Mouse (Mus musculus) telencephalon, adult 2 months (tissue): ENCODE data around the gene Fbxl8.

ENCODE experiments used
- DNase-seq: peaks from one replicate; pipeline ENCODE4 v3.0.0-alpha.2; 2011; ENCODE audit warnings: low read depth, low spot score

Fbxl8 gene

GRCm38 (mm10) chr8:105257318-105258114, 6.9 kb upstream of the Fbxl8 start:
- DNase-seq, result no peak

GRCm38 (mm10) chr8:105258911-105259720, 5.3 kb upstream of the Fbxl8 start:
- no peak for DNase-seq

DNA sequence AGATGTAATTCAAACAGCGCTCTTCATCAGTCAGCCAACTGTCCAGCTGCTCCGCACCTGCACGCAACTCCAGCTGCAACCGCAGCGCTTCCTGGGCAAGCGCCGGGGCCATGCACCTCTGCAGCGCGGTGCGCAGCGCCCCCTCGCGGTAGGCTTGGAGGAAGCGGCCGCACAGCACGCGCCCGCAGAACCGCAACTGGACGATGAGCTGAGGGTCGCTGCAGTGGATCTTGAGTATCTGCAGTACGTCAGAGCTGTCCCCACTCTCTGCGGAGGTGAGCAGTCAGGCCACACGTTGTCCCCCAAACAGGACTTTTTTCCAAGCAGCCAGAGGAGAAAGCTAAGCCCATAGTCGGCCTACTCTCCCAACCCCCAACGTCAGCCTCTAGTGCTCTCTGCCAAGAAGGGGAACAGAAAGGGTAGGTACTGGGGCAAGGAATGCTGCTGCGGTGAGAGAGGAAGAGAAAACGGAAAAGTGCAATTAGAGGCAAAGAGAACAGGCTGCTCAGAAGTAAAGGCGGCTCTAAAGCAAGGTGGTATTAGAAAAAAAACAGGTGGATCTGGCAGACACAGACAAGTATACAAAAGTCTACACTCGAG, 4.6 kb upstream of the Fbxl8 start:
- no peak for DNase-seq

DNA sequence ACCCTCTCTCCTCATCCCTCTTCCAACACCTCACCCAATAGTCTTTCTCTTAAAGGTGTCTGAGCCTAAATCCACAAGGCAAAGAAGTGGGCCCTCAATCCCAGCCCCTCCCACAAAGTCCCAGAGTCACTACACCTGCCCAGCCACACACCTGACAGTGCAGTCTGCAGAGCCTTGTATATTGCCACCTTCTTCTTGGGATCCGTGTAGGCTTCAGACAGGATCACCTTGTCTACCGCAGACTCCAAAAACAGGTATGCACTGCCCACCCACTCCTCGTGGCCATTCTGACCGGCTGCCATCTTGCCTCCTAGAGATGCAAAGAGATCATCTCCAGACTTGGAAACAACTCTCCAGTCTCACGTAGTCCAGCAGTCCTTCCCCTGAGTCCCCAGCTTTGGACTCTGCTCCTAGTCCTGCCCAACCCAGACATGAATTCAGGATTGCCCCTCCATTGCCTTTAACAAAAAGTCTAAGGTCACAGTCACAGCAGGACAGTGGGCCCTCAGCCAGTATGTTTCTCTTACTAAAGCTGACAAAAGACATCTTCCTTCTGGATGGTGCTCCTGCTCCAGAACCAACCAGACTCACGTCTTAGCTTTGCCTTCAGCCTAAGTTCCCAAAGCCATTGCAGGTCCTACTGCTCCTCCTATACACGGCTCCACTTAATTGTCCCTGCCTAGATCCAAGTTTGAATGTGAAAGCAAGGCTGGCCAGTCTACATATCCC, 3.9 kb upstream of the Fbxl8 start:
- no peak for DNase-seq

GRCm38 (mm10) chr8:105261326-105261980, 3.0 kb upstream of the Fbxl8 start:
- DNase-seq, result no peak

GRCm38 (mm10) chr8:105263244-105263912, 1.1 kb upstream of the Fbxl8 start:
- DNase-seq, result no peak

GRCm38 (mm10) chr8:105265128-105265527, 680 bp downstream of the Fbxl8 start:
- DNase-seq, result no peak

- DNase-seq, result no peak
Observed at GRCm38 (mm10) chr8:105266775-105267174, 2.3 kb downstream of the Fbxl8 start.

DNA sequence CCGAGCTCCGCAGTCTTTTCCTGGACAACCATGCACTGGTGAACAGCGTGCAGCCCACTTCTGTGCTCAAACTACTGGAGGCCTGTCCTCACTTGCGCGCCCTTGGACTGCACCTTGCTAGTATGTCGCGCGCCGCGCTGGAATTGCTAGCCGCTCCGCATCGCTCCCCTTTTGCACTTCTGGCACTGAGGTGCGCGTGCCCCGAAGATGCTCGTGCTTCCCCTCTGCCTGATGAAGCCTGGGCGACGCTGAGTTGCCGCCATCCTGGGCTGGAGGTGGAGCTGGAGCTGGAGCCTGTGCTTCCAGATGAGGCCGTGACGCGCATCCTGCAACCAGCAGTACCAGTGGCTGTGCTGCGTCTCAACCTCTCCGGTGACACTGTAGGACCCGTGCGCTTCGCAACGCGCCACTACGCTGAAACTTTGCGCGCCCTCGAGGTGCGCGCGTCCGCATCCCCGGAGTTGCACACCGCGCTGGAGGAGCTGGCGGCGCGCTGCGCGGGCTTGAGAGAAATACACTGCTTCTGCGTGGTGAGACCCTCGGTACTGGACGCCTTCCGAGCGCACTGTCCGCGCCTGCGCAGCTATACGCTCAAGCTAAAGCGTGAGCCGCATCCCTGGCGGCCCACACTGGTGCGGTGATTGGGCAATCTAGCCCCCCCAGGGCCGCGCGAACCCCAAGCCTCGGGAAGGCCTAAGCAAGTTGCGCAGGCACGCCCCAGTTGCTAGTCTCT, 4.1 kb downstream of the Fbxl8 start:
- peak; percentile 89 for DNase-seq

- no peak for DNase-seq
Observed at GRCm38 (mm10) chr8:105269075-105269458, 4.6 kb downstream of the Fbxl8 start.

- DNase-seq, result no peak
Observed at GRCm38 (mm10) chr8:105269461-105269947, 5.1 kb downstream of the Fbxl8 start, which contains the start of gene Hsf4. Gene Hsf4, plus strand, starts transcription at chr8:105269801.

GRCm38 (mm10) chr8:105270101-105270915, 5.9 kb downstream of the Fbxl8 start:
- DNase-seq, result no peak

GRCm38 (mm10) chr8:105270916-105271186, 6.4 kb downstream of the Fbxl8 start:
- no peak for DNase-seq

- DNase-seq, result no peak
Observed at GRCm38 (mm10) chr8:105275387-105275786, 10.9 kb downstream of the Fbxl8 start.

- DNase-seq, result no peak
Observed at GRCm38 (mm10) chr8:105275840-105276239, 11.4 kb downstream of the Fbxl8 start, which contains the start of gene Nol3. Gene Nol3, plus strand, starts transcription at chr8:105276140.

DNA sequence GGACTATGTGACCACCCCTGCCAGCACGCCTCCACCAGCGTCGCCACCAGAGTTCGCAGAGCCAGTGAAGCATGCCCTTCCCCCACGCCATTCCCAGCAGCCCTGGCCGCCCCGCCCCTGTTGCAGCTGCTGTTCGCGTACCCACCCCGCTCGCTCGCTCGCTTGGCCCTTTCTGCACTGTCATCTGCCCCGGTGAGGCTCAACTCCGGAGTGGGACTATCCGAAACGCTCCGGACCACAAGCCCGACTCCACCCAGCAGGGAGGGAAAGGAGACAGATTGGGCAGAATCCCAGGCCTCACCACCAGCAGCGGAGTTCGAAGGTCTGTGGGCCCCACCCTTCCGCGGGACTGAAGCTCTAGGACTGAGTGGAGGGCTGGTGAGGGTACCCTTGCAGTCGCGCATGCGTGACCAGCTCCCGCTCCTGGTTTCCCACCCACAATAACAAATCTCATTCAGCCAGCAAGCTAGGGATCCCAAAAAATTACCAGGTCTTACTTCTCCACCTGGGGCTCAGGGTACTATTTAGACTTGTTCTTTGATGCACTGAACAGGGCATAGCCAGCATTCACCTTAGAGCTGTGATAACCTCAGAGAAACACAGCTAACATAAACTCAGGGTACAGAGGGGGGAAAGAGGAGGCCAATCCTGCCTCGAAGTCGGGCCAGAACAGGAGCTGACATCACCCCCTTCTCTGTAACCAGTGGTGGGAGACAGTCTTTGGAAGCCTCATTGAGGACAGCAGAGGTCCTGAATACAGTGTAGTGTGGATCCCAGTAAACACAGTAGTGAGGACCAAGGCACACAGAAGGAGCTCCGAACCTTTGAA, 12.1 kb downstream of the Fbxl8 start:
- DNase-seq, result no peak

DNA sequence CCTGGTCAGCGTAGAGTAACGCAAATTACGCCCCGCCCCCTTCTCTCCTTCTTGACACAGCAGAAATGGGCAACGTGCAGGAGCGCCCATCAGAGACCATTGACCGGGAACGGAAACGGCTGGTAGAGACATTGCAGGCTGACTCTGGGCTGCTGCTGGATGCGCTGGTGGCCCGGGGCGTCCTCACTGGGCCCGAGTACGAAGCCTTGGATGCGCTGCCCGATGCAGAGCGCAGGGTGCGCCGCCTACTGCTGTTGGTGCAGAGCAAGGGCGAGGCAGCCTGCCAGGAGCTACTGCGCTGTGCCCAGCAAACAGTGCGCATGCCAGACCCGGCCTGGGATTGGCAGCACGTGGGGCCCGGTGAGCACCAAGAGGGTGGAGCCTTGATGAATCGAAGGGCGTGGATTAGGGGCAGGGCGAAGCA, 14.5 kb downstream of the Fbxl8 start:
- no peak for DNase-seq

- DNase-seq, result no peak
Observed at GRCm38 (mm10) chr8:105280567-105280966, 16.1 kb downstream of the Fbxl8 start.
